In the genomic region with DNA sequence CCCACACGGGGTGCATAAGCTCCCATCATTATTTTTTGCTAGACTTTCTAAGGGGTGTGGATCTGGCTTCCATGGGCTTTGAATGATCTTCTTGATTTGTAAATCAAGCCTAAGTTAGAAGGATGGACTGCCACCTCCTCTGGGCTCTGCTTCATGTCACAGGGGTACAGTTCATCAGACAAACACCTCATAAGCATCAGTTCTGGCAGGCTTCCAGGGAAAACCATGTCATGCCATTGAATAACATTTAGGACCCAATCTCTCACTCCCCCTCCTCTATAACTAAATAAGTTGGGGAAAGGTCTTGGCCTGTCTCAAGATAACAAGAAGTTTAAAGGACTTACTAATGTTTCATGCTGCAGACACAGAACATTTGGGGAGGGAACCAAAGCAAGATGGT, we compare ENCODE assay signal across 27 mouse cellular contexts.
A peak's percentile ranks its signal among the peaks of the same experiment; 100 is the strongest.
DNase-seq lines count a peak whose midpoint lies in the region; ATAC-seq and TF ChIP-seq lines count a peak whose summit lies in the region.
"Had no signal": no experiment of that assay in that cellular context is flagged by ENCODE, and none has a peak within 500 bp of the region (broad histone marks: within the 10 kb centered on the region; RNA-seq: fewer than 3 reads in every experiment).

No protein-coding gene starts in this region.

- no peaks in the 10 kb centered on the region for H3K36me3 ChIP-seq in heart, embryonic 12.5 days
- no peaks in the 10 kb centered on the region for H3K36me3 ChIP-seq in kidney, postnatal 0 days (ENCODE audit: insufficient read depth, low read length)
- H3K36me3 ChIP-seq: embryonic facial prominence, embryonic 12.5 days; forebrain, embryonic 15.5 days; heart, embryonic 15.5 days; hindbrain, embryonic 13.5 days; liver, embryonic 12.5 days; midbrain, embryonic 10.5 days; midbrain, embryonic 15.5 days; neural tube, embryonic 15.5 days had no signal

- peaks cover 36% of the 10 kb centered on the region for H3K4me1 ChIP-seq in heart, embryonic 12.5 days (replicated peaks)
- H3K4me1 ChIP-seq in kidney, postnatal 0 days (replicated peaks; ENCODE audit: insufficient read depth, low read length) = peaks cover 7% of the 10 kb centered on the region
- H3K4me1 ChIP-seq: forebrain, embryonic 15.5 days; liver, embryonic 12.5 days; midbrain, embryonic 15.5 days had no signal

- no peak overlapping the region for H3K4me2 ChIP-seq in heart, embryonic 12.5 days
- H3K4me2 ChIP-seq in kidney, postnatal 0 days (ENCODE audit: low read length) = no peak overlapping the region
- H3K4me2 ChIP-seq: embryonic facial prominence, embryonic 12.5 days; forebrain, embryonic 15.5 days; heart, embryonic 15.5 days; hindbrain, embryonic 13.5 days; liver, embryonic 12.5 days; midbrain, embryonic 15.5 days; neural tube, embryonic 15.5 days had no signal

- no peak overlapping the region for H3K4me3 ChIP-seq in heart, embryonic 12.5 days
- H3K4me3 ChIP-seq in kidney, postnatal 0 days (replicated peaks; ENCODE audit: low read depth, low read length) = no peak overlapping the region
- H3K4me3 ChIP-seq: embryonic facial prominence, embryonic 12.5 days; forebrain, embryonic 15.5 days; gastrocnemius, adult 2 months; heart, adult 2 months; heart, embryonic 15.5 days; hindbrain, embryonic 13.5 days; liver, embryonic 12.5 days; midbrain, embryonic 10.5 days; midbrain, embryonic 15.5 days; neural tube, embryonic 15.5 days had no signal

- 40% methylated on average over 1 of the region's 1 CpGs for WGBS in heart, embryonic 12.5 days
- WGBS in kidney, postnatal 0 days = 55% methylated on average over 1 of the region's 1 CpGs

- ATAC-seq in heart, embryonic 12.5 days (ENCODE audit: insufficient number of reproducible peaks, low FRiP score) = no peak
- no peak for ATAC-seq in kidney, postnatal 0 days (replicated peaks; ENCODE audit: low FRiP score, low read depth)
- ATAC-seq: forebrain, embryonic 15.5 days; intestine, embryonic 16.5 days; liver, embryonic 12.5 days; liver, postnatal 0 days; midbrain, embryonic 15.5 days had no signal

- H3K9ac ChIP-seq in heart, embryonic 12.5 days = no peak overlapping the region
- H3K9ac ChIP-seq in kidney, postnatal 0 days (ENCODE audit: low read depth, low read length) = no peak overlapping the region
- H3K9ac ChIP-seq: embryonic facial prominence, embryonic 12.5 days; forebrain, embryonic 15.5 days; heart, embryonic 15.5 days; hindbrain, embryonic 13.5 days; liver, embryonic 12.5 days; liver, postnatal 0 days; midbrain, embryonic 15.5 days; neural tube, embryonic 15.5 days had no signal

- no peak for TF ChIP-seq CTCF in kidney, postnatal 0 days (IDR thresholded peaks at IDR 0.05; ENCODE audit: low read depth)

- DNase-seq in heart, postnatal 4 days = no peak
- no peak for DNase-seq in kidney, postnatal 0 days (ENCODE audit: low spot score)
- DNase-seq in kidney, adult 9 months = no peak
- peak; percentile 29 for DNase-seq in lung, postnatal 10 days
- no peak for DNase-seq in lung, postnatal 25 days (ENCODE audit: low spot score)
- no peak for DNase-seq in c-Kit-positive CD71-positive TER-119-positive erythroid progenitor cells, embryonic 14.5 days (ENCODE audit: low spot score)
- DNase-seq: adrenal gland, postnatal 25 days; cerebellum, adult 18-20 months; cerebellum, postnatal 25 days; gastrocnemius, adult 2 months; gastrocnemius, postnatal 36 days; heart, adult 2 months; heart, postnatal 36 days; kidney, postnatal 14 days; liver, postnatal 0 days; right cerebral cortex, postnatal 14 days; thymus, postnatal 14 days had no signal

- H3K9me3 ChIP-seq in heart, embryonic 12.5 days (replicated peaks) = no peaks in the 10 kb centered on the region
- no peaks in the 10 kb centered on the region for H3K9me3 ChIP-seq in kidney, postnatal 0 days (replicated peaks; ENCODE audit: low read length)
- H3K9me3 ChIP-seq: embryonic facial prominence, embryonic 12.5 days; forebrain, embryonic 15.5 days; heart, embryonic 15.5 days; hindbrain, embryonic 13.5 days; liver, embryonic 12.5 days; midbrain, embryonic 10.5 days; midbrain, embryonic 15.5 days; neural tube, embryonic 15.5 days had no signal

- H3K27ac ChIP-seq in heart, embryonic 12.5 days (ENCODE audit: poor library complexity, severe bottlenecking) = 0 out of 2 replicates have a peak overlapping the region, but pooled peaks have one; percentile 5
- H3K27ac ChIP-seq in kidney, postnatal 0 days = 0 out of 2 replicates have a peak overlapping the region, but pooled peaks have one; percentile 1
- H3K27ac ChIP-seq: embryonic facial prominence, embryonic 12.5 days; forebrain, embryonic 15.5 days; gastrocnemius, adult 2 months; heart, adult 2 months; heart, embryonic 15.5 days; hindbrain, embryonic 13.5 days; liver, embryonic 12.5 days; midbrain, embryonic 10.5 days; midbrain, embryonic 15.5 days; neural tube, embryonic 15.5 days had no signal

- H3K27me3 ChIP-seq in heart, embryonic 12.5 days (replicated peaks) = no peaks in the 10 kb centered on the region
- no peaks in the 10 kb centered on the region for H3K27me3 ChIP-seq in kidney, postnatal 0 days (ENCODE audit: insufficient read depth, low read length)
- H3K27me3 ChIP-seq: embryonic facial prominence, embryonic 12.5 days; forebrain, embryonic 15.5 days; heart, embryonic 15.5 days; hindbrain, embryonic 13.5 days; liver, embryonic 12.5 days; midbrain, embryonic 15.5 days; neural tube, embryonic 15.5 days had no signal
